ENCODE assay signal across 14 mouse cellular contexts in the genomic region with DNA sequence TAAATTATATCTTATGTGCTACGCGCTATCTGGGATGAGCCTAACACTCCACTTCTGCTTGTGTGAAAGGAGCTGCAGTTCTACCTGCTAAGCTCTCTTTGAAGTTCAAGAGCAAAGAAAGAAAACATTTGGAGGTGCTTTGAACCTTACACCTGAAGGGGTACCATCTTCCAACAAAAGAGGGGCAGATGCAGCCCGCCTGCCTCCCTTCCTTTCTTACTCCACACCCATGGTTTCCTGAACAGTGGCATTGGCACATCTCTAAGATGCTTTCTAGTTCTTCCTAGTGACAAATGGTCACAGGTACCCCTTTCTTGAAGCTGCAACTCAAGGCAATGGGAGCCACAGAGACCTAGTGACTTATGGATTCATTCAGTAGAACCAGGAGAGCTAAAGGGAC.
"Had no signal": no experiment of that assay in that cellular context is flagged by ENCODE, and none has a peak within 500 bp of the region (broad histone marks: within the 10 kb centered on the region; RNA-seq: fewer than 3 reads in every experiment).

No protein-coding gene starts in this region.

- H3K9me3 ChIP-seq: liver, embryonic 12.5 days; midbrain, embryonic 10.5 days; midbrain, embryonic 12.5 days; neural tube, embryonic 12.5 days; stomach, embryonic 15.5 days had no signal

- H3K27me3 ChIP-seq: liver, embryonic 12.5 days; midbrain, embryonic 12.5 days; neural tube, embryonic 12.5 days; stomach, embryonic 15.5 days had no signal

- ATAC-seq: liver, embryonic 12.5 days; midbrain, embryonic 16.5 days had no signal

- H3K4me1 ChIP-seq: liver, embryonic 12.5 days; midbrain, embryonic 10.5 days; midbrain, embryonic 12.5 days; neural tube, embryonic 12.5 days; stomach, embryonic 15.5 days had no signal

- DNase-seq: lung, adult 18-20 months; lung, embryonic 14.5 days; lung, postnatal 10 days; midbrain, embryonic 14.5 days; right cerebral cortex, postnatal 14 days had no signal

- H3K36me3 ChIP-seq: liver, embryonic 12.5 days; midbrain, embryonic 10.5 days; midbrain, embryonic 12.5 days; neural tube, embryonic 12.5 days; stomach, embryonic 15.5 days had no signal

- H3K4me3 ChIP-seq: liver, embryonic 12.5 days; midbrain, embryonic 10.5 days; midbrain, embryonic 12.5 days; myocyte; neural tube, embryonic 12.5 days; stomach, embryonic 15.5 days had no signal

- H3K27ac ChIP-seq: liver, embryonic 12.5 days; liver, embryonic 14.5 days; midbrain, embryonic 10.5 days; midbrain, embryonic 12.5 days; neural tube, embryonic 12.5 days; stomach, embryonic 15.5 days; stomach, postnatal 0 days had no signal
